8 mouse cellular contexts compared by ENCODE assay signal in the genomic region with DNA sequence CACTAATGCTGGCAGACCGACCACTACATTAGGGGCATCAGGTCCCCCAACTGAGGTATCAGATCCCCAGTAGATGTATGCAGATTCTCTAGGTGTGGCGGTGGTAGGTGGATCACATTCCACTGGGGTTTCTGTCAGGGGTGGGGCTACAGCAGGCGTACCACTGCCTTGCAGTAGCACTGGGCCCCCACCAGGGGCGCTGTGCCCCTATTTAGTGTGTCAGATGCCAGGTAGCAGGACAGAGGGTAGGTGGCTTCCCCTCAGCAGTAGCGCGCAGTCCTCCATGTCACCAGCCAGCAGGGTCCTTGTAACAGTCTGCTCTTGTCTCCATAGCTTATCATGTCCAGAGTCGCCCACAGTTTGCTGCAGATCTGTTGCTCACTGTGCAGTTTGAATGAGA.
DNase-seq lines count a peak whose midpoint lies in the region; ATAC-seq and TF ChIP-seq lines count a peak whose summit lies in the region.

No protein-coding gene starts in this region.

- H3K4me2 ChIP-seq in kidney, embryonic 16.5 days (replicated peaks; ENCODE audit: low read depth, low read length) = no peak overlapping the region

- no peaks in the 10 kb centered on the region for H3K9me3 ChIP-seq in kidney, embryonic 16.5 days (ENCODE audit: low read length)
- no peaks in the 10 kb centered on the region for H3K9me3 ChIP-seq in E14TG2a.4 (ENCODE audit: low read length)

- DNase-seq in kidney, adult 11 months = peak; percentile 22
- DNase-seq in adrenal gland, postnatal 14 days = peak; percentile 55
- peak; percentile 23 for DNase-seq in forelimb bud, embryonic 11.5 days (ENCODE audit: low read depth, low spot score)
- peak; percentile 68 for DNase-seq in testis, postnatal 14 days (ENCODE audit: low spot score)
- DNase-seq in heart, adult 18-20 months = no peak

- no peak overlapping the region for H3K4me3 ChIP-seq in kidney, embryonic 16.5 days (ENCODE audit: low read length)
- H3K4me3 ChIP-seq in E14TG2a.4 (replicated peaks; ENCODE audit: low read length) = peak overlapping the region; percentile 13; the same call in 1 of the 2 replicates

- WGBS in kidney, embryonic 16.5 days = 45% methylated on average over 7 of the region's 7 CpGs

- no peaks in the 10 kb centered on the region for H3K27me3 ChIP-seq in kidney, embryonic 16.5 days (ENCODE audit: insufficient read depth, low read length)
- H3K27me3 ChIP-seq in E14TG2a.4 (ENCODE audit: insufficient read depth, low read length) = peaks cover 18% of the 10 kb centered on the region

- no peak for ATAC-seq in kidney, embryonic 16.5 days (ENCODE audit: low FRiP score, low TSS enrichment)
- no peak for ATAC-seq in erythroid progenitor cell, adult 5-6 weeks (replicated peaks; ENCODE audit: low FRiP score, poor library complexity, severe bottlenecking)

- peaks cover 11% of the 10 kb centered on the region for H3K4me1 ChIP-seq in kidney, embryonic 16.5 days (ENCODE audit: insufficient read depth, low read length)
- H3K4me1 ChIP-seq in E14TG2a.4 (replicated peaks; ENCODE audit: low read depth, low read length) = peaks cover 30% of the 10 kb centered on the region

- peak; percentile 97 for TF ChIP-seq CTCF in E14TG2a.4 (conservative IDR thresholded peaks at IDR 0.05; ENCODE audit: low read length)

- H3K9ac ChIP-seq in kidney, embryonic 16.5 days (replicated peaks; ENCODE audit: low read length) = no peak overlapping the region

- H3K36me3 ChIP-seq in kidney, embryonic 16.5 days (ENCODE audit: insufficient read depth, low read length) = no peaks in the 10 kb centered on the region
- H3K36me3 ChIP-seq in E14TG2a.4 (ENCODE audit: insufficient read depth, low read length) = no peaks in the 10 kb centered on the region

- H3K27ac ChIP-seq in kidney, embryonic 16.5 days (ENCODE audit: low read length) = no peak overlapping the region

Comparison
In these comparisons a context has a peak if more than half of its experiments do, and no peak if none do; other contexts are left out.
1. DNase-seq: peak in kidney, adult 11 months (single experiment), adrenal gland, postnatal 14 days (single experiment), forelimb bud, embryonic 11.5 days (single experiment) and testis, postnatal 14 days (single experiment); none in heart, adult 18-20 months (0 of 2).